Mouse (Mus musculus): ENCODE results near the gene Commd8. TPM values are rescaled to one million over a fixed set of nuclear protein-coding genes. Genes with fewer than 3 reads are reported as not detected.

Commd8 gene
- 10 to 100 TPM; 30.5 to 32.1 TPM for total RNA-seq (2021)
- long read RNA-seq, experiment 1, transcript Commd8-201 (5 exons, 3,895 nt), result major isoform, 16 of 22 reads
- long read RNA-seq, experiment 1, partial matches to known transcripts, result 0 of 22 reads
- long read RNA-seq, experiment 1, other reads (novel, unspliced or antisense), result 6 of 22 reads
- long read RNA-seq, experiment 2, partial matches to known transcripts, result 0 of 9 reads
- long read RNA-seq, experiment 2, other reads (novel, unspliced or antisense), result 5 of 9 reads

- DNase-seq (ENCODE audit: low spot score), result peak; percentile 97
Observed at GRCm38 (mm10) chr5:72167594-72168284, at the start of gene Commd8. Gene Commd8 (minus strand): TSS chr5:72168189.

GRCm38 (mm10) chr5:72211741-72212140 is 43.8 kb upstream of the Commd8 start:
- DNase-seq (ENCODE audit: low spot score), result no peak

- no peak for DNase-seq (ENCODE audit: low spot score)
Observed at GRCm38 (mm10) chr5:72210812-72211139, 42.8 kb upstream of the Commd8 start.

GRCm38 (mm10) chr5:72210123-72210811 is 42.3 kb upstream of the Commd8 start:
- no peak for DNase-seq (ENCODE audit: low spot score)

GRCm38 (mm10) chr5:72208515-72208914 is 40.5 kb upstream of the Commd8 start:
- no peak for DNase-seq (ENCODE audit: low spot score)

- DNase-seq (ENCODE audit: low spot score), result no peak
Observed at GRCm38 (mm10) chr5:72205271-72205670, 37.3 kb upstream of the Commd8 start.

GRCm38 (mm10) chr5:72204507-72204906 is 36.5 kb upstream of the Commd8 start:
- no peak for DNase-seq (ENCODE audit: low spot score)

- no peak for DNase-seq (ENCODE audit: low spot score)
Observed at GRCm38 (mm10) chr5:72203734-72204073, 35.7 kb upstream of the Commd8 start.

- DNase-seq (ENCODE audit: low spot score), result peak; percentile 90
Observed at GRCm38 (mm10) chr5:72203028-72203733, 35.2 kb upstream of the Commd8 start.

GRCm38 (mm10) chr5:72202016-72202415 is 34.0 kb upstream of the Commd8 start:
- no peak for DNase-seq (ENCODE audit: low spot score)

- DNase-seq (ENCODE audit: low spot score), result peak; percentile 43
Observed at GRCm38 (mm10) chr5:72201600-72201999, 33.6 kb upstream of the Commd8 start.

GRCm38 (mm10) chr5:72195442-72195841 is 27.5 kb upstream of the Commd8 start:
- no peak for DNase-seq (ENCODE audit: low spot score)

GRCm38 (mm10) chr5:72191932-72192331 is 23.9 kb upstream of the Commd8 start:
- no peak for DNase-seq (ENCODE audit: low spot score)

GRCm38 (mm10) chr5:72191154-72191553 is 23.2 kb upstream of the Commd8 start:
- DNase-seq (ENCODE audit: low spot score), result no peak

GRCm38 (mm10) chr5:72184437-72185100 is 16.6 kb upstream of the Commd8 start:
- DNase-seq (ENCODE audit: low spot score), result no peak

GRCm38 (mm10) chr5:72183929-72184328 is 15.9 kb upstream of the Commd8 start:
- peak; percentile 24 for DNase-seq (ENCODE audit: low spot score)

- no peak for DNase-seq (ENCODE audit: low spot score)
Observed at GRCm38 (mm10) chr5:72182804-72183203, 14.8 kb upstream of the Commd8 start.

- DNase-seq (ENCODE audit: low spot score), result no peak
Observed at GRCm38 (mm10) chr5:72181194-72181593, 13.2 kb upstream of the Commd8 start.

- no peak for DNase-seq (ENCODE audit: low spot score)
Observed at GRCm38 (mm10) chr5:72175530-72175929, 7.5 kb upstream of the Commd8 start.

GRCm38 (mm10) chr5:72175050-72175449 is 7.1 kb upstream of the Commd8 start:
- DNase-seq (ENCODE audit: low spot score), result no peak

GRCm38 (mm10) chr5:72173521-72173920 is 5.5 kb upstream of the Commd8 start:
- no peak for DNase-seq (ENCODE audit: low spot score)

- peak; percentile 58 for DNase-seq (ENCODE audit: low spot score)
Observed at GRCm38 (mm10) chr5:72172675-72173074, 4.7 kb upstream of the Commd8 start.

Measured in gastrocnemius, adult 18-20 months (tissue).